Mouse (Mus musculus): ENCODE data around the gene Gpr82. TPM values are rescaled to one million over a fixed set of nuclear protein-coding genes. Genes with fewer than 3 reads are reported as not detected.

Gpr82 gene
- total RNA-seq (2014; fragmentation: Nextera tagmentation), result not detected in 2 replicates
- total RNA-seq (2017), result not detected in 2 replicates

DNA sequence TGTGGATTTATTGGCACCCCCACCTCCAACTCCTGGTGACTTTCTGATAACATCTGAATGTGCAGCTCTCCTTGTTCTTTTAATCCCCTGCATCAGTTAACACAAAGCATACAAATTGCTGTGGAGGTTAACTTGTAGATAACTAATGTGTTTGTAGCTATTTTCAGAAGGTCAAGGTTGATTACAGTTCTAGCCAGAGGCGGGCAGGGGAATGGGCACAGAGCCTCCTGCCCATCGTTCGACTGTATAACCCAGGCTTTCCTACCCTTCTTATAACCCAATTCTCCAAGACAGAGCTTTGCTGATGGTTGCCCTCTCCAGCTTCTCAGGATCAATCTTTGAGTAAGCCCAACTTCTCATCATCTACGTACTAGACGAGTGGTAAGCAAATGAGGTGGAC, at the start of gene Gpr82:
TSS of gene Gpr82 (plus strand) at position 301 of the 400 bp plus-strand sequence.
- no peak for ATAC-seq (replicated peaks; ENCODE audit: poor library complexity, severe bottlenecking)

GRCm38 (mm10) chrX:13612115-13612514, 49.0 kb upstream of the Gpr82 start:
- no peak for ATAC-seq (replicated peaks; ENCODE audit: poor library complexity, severe bottlenecking)

DNA sequence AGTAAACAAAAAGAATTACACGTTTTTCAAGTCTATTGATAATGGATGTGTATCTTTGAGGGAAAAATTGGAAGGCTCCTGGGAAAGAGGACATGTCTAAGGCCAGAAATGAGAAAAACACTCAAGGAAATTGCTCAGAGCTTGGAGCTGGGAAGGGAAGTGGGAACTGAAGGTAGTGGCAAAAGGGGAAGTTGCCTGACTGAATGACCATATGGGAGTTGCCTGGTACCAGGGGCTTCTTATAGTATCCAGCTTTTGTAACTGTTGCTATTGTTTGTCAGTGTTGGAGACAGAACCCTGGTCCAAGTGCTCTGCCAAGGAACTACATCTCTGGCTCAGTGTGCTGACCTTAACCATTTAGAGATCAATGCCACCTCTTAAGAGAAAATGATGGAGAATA, 44.4 kb upstream of the Gpr82 start:
- ATAC-seq (replicated peaks; ENCODE audit: poor library complexity, severe bottlenecking), result peak; percentile 91

DNA sequence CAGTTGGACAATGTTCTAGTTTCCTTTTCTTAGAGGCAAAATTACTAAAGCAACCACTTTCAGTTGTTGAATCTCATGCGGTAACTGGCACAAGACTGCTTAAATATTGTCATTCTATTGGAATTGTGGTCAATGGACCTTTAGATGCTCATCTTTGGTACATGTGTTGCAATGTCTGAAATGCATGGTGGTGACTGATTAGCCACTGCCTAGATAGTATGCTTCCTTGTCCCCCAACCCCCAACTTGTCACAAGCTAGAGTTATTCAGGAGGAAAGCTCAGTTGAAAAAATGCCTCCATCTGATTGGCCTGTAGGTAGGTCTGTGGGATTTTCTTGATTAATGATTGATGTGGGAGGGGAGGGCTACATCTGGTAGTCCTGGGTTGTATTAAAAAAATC, 43.9 kb upstream of the Gpr82 start:
- ATAC-seq (replicated peaks; ENCODE audit: poor library complexity, severe bottlenecking), result peak; percentile 77

DNA sequence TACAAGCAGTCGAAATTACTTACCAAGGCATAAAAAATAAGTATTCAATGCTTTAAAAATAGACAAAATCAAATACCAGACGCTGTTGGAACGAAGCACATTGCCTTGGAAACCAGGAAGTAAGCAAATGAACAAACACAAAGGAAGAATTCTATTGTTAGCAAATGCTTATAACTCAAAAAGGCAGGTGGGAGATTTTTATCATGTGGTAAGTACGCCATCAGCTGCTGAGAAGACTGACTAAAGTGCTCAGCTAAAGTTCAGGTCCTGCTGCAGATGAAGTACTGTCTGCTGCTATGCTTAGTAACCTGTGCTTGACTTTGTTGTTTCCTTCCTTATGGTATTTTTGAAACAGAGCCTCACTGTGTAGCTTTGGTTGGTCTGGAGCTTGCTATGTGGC, 42.7 kb upstream of the Gpr82 start:
- no peak for ATAC-seq (replicated peaks; ENCODE audit: poor library complexity, severe bottlenecking)

DNA sequence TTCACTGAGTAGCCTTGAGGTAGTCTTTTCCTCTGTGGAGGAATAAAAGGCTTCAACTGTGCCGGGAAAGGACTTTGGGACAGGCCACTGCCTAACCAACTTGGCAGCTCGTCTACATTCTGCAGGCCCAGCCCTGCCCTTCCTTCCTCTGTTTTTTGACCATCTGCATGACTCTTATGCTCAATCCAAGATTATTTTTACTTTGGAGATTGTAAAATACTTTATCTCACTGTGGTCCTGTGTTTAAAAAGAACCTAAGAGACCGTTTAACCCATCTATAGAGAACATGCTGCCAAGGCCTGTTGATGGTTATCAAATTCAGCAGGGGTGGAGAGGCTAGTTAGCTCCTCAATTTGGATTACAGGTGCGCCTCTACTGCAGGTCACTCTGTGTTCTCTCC, 39.7 kb upstream of the Gpr82 start:
- no peak for ATAC-seq (replicated peaks; ENCODE audit: poor library complexity, severe bottlenecking)

- ATAC-seq (replicated peaks; ENCODE audit: poor library complexity, severe bottlenecking), result no peak
Observed at GRCm38 (mm10) chrX:13622654-13623053, 38.5 kb upstream of the Gpr82 start.

DNA sequence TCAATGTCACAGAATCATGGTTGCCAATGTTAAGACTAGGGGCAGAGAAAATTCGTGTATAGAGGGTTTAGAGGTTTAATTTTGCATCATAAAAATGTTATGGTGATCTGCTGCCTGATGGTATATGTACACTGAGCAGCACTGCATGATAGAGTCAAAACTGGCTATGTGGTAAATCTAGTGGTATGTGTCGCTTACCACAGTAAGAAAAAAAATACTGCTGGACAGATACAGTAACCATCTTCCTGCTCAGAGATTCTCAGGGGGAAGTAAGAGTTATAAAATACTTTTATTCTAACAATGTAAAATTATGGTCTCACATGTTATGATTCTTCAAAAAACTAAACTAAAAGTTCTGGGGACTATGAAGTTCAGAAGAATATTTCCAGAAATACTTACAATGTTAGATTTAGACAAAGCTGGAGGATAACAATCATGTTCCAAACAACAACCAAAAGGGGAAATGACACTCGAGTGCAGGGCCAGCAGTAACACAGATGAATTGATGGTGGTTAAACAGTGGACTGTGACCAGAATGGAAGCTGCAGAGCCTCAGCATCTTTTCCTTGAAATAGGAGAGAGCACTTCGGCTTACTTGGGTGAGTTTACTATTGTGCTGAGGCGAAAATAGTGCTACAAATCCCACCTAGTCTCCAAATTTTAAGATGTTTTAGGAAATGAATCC, 29.4 kb upstream of the Gpr82 start, which contains the start of gene Gpr34:
TSS of gene Gpr34 (plus strand) at position 491 of the 685 bp plus-strand sequence.
- ATAC-seq (replicated peaks; ENCODE audit: poor library complexity, severe bottlenecking), result peak; percentile 74

GRCm38 (mm10) chrX:13636398-13636797, 24.8 kb upstream of the Gpr82 start:
- peak; percentile 94 for ATAC-seq (replicated peaks; ENCODE audit: poor library complexity, severe bottlenecking)

GRCm38 (mm10) chrX:13638894-13639293, 22.3 kb upstream of the Gpr82 start:
- no peak for ATAC-seq (replicated peaks; ENCODE audit: poor library complexity, severe bottlenecking)

- no peak for ATAC-seq (replicated peaks; ENCODE audit: poor library complexity, severe bottlenecking)
Observed at GRCm38 (mm10) chrX:13651889-13652288, 9.3 kb upstream of the Gpr82 start.

DNA sequence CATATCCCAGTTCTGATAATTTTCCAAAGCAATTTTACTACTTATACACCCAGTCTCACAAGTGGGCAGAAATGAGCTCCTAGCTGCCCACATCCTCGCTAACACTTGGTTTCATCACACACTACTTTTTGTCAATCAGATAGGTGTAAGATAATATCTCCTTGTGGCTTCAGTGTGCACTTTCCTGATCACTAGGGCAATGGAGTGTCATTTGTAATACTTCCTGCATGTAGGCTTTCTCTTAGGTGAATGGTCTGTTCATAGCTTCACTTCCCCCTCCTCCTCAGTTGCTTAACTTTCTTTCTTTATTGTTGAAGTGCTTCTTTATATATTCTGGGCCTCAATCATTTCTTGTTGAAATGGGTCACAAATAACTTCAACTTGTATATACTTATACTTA, 8.9 kb upstream of the Gpr82 start:
- ATAC-seq (replicated peaks; ENCODE audit: poor library complexity, severe bottlenecking), result peak; percentile 65

DNA sequence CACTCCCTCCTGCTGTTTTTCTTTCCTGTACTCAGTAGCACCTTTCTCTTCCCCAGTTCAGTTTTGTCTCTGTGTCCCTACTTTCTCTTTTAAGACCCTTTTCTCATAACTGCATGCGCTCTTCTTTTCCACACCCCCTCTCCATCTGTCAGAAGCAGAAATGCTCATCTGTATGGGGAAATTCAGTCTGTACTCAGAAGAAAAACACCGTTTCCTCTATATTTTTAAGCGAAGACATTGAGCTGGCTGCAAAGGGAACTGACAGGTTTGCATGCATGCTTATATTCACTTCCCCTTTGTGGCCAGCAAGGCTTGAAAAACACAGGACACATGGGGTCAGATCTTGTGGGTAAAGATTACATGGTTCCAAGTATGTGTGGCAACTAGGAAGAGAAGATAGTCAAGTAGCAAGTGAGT, 6.2 kb upstream of the Gpr82 start:
- ATAC-seq (replicated peaks; ENCODE audit: poor library complexity, severe bottlenecking), result peak; percentile 88

DNA sequence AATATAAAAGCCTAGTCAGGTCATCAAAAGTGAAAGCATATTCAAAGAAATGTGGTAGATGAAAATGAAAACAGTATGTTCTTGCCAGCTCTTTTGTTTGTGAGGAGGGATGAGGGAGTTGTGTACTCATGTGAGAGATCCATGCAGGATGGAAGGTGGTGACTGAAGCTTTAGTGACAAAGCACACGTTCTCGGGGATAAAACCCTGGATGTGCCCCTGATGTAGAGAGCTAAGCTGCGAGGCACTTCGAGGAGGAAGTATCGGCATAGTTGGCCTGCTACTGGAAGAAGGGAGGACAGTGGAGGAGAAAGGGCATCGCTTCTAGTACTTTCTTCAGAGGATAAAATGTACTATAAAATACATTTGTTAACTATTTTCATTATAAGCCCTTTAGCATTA, 5.3 kb upstream of the Gpr82 start:
- ATAC-seq (replicated peaks; ENCODE audit: poor library complexity, severe bottlenecking), result no peak

GRCm38 (mm10) chrX:13656721-13657120, 4.4 kb upstream of the Gpr82 start:
- no peak for ATAC-seq (replicated peaks; ENCODE audit: poor library complexity, severe bottlenecking)

DNA sequence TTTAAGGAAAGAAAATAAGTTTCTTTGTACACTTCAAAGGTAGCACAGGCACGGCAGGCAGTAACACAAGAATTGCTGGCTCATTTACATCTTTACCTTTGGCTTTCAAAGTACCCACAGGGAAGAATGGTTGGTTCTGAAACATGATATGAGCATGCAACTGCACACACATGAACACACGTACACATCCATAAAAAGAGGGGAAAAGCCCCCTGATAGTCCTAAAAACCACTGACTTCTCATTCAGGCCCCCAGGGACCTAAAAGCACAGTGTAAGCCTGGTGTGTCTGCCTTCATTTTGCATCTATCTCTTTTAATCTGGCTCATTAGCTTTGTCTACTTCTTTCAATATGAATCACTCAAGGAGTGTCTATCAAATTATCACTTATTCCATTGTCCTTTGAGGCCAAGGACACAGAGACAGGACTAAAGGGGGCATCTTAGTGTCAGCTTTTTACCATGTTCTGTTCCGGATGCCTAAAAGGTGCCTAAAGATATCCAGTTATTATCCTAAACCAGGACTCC, 2.5 kb upstream of the Gpr82 start:
- ATAC-seq (replicated peaks; ENCODE audit: poor library complexity, severe bottlenecking), result no peak

DNA sequence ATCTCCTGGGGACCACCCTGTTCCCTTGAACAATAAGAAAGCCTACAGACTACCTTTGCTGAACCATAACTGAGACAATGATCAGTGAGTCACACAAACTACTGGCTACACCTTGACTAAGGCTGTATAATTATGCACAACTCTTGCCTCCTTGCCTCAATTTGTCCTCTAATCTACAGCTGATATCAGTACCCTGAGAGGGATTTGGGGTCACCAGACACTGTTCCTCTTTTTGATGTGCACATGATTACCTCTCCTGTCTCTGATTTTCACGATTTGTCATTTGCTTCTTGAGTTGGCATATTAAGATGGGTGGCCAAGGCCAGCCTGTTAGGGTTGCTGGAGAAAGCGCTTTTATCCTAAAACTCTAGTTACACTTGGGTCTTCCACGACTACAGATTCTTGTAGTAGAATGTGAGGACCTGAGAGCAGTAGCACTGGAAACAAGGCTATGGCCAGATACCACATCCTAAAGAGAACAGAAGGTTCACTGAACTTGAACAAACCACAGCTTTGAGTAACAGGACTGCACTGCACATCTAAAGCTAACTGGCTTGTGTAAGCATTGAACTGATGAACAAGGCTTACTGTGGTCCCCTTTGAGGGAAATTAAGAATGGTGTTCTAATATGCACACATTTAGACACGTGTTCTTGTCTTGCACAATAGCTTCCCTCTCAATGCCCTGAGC, 1.8 kb upstream of the Gpr82 start:
- peak; percentile 20; the same call in 1 of the 2 replicates for ATAC-seq (replicated peaks; ENCODE audit: poor library complexity, severe bottlenecking)

DNA sequence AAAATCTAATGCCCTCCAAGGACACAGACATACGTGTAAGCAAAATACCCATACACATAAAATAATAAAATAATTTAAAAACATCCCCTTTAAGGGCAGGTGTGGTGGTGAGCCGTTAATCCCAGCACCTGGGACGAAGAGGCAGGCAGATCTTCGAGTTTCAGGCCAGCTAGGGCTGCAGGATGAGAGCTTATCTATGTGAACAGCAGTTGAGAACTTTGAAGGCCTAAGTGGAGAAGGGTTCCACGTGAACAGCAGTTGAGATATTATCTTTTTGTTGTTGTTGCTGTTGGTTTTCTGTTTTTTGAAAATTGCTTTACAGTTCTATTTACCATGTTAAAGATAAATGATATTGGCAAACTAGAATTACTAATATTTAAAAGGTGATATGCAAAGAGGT, 7.7 kb downstream of the Gpr82 start:
- ATAC-seq (replicated peaks; ENCODE audit: poor library complexity, severe bottlenecking), result no peak

DNA sequence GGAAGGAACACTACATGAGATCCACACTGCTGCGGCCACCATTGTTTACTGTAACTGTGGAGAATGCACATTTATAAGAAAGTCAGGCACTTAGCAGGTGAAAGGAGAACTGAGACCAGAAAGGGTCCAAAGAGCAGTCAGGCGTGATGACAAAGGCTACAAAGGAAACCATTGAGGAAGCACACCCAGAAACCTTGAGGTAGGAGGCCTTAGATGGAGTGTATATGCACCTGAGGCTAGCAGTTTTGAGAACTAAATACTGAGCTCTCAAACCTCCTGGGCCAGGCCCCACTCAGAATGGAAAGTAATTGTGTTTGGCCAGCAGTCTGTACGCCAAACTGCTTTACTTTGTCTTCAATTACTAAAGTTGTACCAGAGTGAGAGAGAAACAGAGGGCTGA, 9.2 kb downstream of the Gpr82 start:
- no peak for ATAC-seq (replicated peaks; ENCODE audit: poor library complexity, severe bottlenecking)

DNA sequence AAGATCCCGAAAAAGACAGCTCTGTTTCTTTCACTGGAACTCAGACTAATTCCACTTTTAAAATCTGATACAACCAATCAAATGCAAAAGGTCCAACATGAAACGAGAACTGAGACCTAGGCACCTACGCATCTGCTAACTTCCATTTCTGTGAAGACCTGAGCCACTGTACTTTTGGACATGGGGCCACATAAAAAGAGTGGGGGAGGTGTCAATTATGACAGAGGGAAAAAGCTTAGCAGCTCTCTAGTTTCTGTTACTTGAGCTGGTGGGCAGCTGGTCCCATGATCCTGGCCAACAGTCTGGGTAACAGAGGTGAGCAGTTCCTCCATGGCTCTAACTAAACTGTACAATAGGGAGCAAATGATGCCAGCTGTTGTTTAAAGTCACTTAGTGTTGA, 11.8 kb downstream of the Gpr82 start:
- no peak for ATAC-seq (replicated peaks; ENCODE audit: poor library complexity, severe bottlenecking)

DNA sequence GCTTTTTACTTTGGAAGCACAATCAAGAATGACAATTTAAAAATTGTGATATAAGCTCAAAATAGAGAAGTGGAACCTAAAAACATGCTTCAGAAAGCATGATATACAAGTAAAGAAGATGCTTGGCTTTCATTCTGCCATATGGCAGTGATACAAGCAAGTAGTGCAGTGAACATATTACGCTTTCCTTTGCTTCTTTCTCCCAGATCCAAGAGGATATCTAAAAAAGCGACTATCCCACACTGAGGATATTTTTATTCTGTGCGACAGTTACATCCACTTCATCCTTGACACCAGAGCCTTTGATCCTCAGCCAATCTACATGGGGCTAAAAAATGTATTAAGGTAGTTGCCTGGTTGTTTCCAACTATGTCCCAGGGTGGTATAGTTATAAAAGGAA, 20.6 kb downstream of the Gpr82 start:
- no peak for ATAC-seq (replicated peaks; ENCODE audit: poor library complexity, severe bottlenecking)

DNA sequence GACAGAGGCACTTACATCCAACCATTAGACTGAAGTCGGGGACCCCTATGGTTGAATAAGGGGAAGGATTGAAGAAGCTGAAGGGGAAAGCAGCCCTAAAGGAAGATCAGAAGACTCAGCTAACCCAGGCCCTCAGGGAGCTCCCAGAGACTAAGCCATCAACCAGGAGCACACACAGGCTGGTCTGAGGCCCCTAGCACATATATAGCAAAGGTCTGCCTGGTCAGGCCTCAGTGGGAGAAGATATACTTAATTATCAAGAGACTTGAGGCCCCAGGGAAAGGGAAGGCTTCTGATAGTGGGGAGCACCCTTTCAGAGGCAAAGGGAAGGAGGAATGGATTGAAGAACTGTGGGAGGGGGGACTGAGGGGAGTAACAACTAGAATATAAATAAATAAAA, 25.4 kb downstream of the Gpr82 start:
- ATAC-seq (replicated peaks; ENCODE audit: poor library complexity, severe bottlenecking), result no peak

Measured in granulocyte monocyte progenitor cell, adult 5-6 weeks (primary cell).